Mouse (Mus musculus) limb, embryonic 14.5 days (tissue): Measurements from ENCODE around the gene Ccl28. TPM values are rescaled to one million over a fixed set of nuclear protein-coding genes. Genes with fewer than 3 reads are reported as not detected.
A peak's percentile ranks its signal among the peaks of the same experiment; 100 is the strongest.
"Not testable (repeated sequence)": the region's sequence is repeated elsewhere in the genome, so short reads cannot be mapped to it uniquely, and the experiment has no call there.

ENCODE experiments used
- ATAC-seq: fragments of 200-750 bp; cut with Nextera tagmentation; 2 replicates; pipeline ENCODE4 v1.8.0; 2017; ENCODE audit warnings: low read depth, moderate number of reproducible peaks, moderate TSS enrichment; ENCODE audit not compliant: low FRiP score
- DNase-seq: peaks from one replicate; pipeline ENCODE4 v3.0.0-alpha.2; 2015; ENCODE audit warnings: low spot score
- H3K27ac ChIP-seq: fragments of 300-500 bp; sonication (generic); replicated peaks from 2 replicates; pipeline ENCODE4 v1.5.1; 2014; ENCODE audit warnings: low read depth, mild to moderate bottlenecking, low read length, moderate library complexity, mixed read lengths
- H3K27me3 ChIP-seq: fragments of 300-500 bp; sonication (generic); 2 replicates; pipeline ENCODE4 v1.6.1; 2014; ENCODE audit warnings: low read length, mixed read lengths; ENCODE audit not compliant: control insufficient read depth, insufficient read depth
- H3K36me3 ChIP-seq: fragments of 300-500 bp; sonication (generic); 2 replicates; pipeline ENCODE4 v1.6.1; 2014; ENCODE audit warnings: mild to moderate bottlenecking, low read length, moderate library complexity, mixed read lengths; ENCODE audit not compliant: control insufficient read depth, insufficient read depth
- H3K4me1 ChIP-seq: fragments of 300-500 bp; sonication (generic); 2 replicates; pipeline ENCODE4 v1.6.1; 2014; ENCODE audit warnings: antibody characterized with exemption, low read length, mixed read lengths; ENCODE audit not compliant: control insufficient read depth, insufficient read depth
- H3K4me2 ChIP-seq: fragments of 300-500 bp; sonication (generic); replicated peaks from 2 replicates; pipeline ENCODE4 v1.6.1; 2014; ENCODE audit warnings: low read depth, mild to moderate bottlenecking, low read length, moderate library complexity; ENCODE audit not compliant: severe bottlenecking
- H3K4me3 ChIP-seq: fragments of 300-500 bp; sonication (generic); replicated peaks from 2 replicates; pipeline ENCODE4 v1.5.1; 2014; ENCODE audit warnings: low read length
- H3K9ac ChIP-seq: fragments of 300-500 bp; sonication (generic); 2 replicates; pipeline ENCODE4 v1.6.1; 2014; ENCODE audit warnings: mild to moderate bottlenecking, low read depth, low read length, moderate library complexity; ENCODE audit not compliant: severe bottlenecking
- H3K9me3 ChIP-seq: fragments of 300-500 bp; sonication (generic); 2 replicates; pipeline ENCODE4 v1.6.1; 2016; ENCODE audit warnings: low read length; ENCODE audit not compliant: control insufficient read depth
- POLR2A ChIP-seq: fragments of 200-500 bp; IDR thresholded peaks from 2 replicates; pipeline ENCODE4 v1.8.0; 2012; ENCODE audit warnings: inconsistent platforms, mild to moderate bottlenecking, moderate library complexity, borderline replicate concordance; ENCODE audit not compliant: insufficient read depth, insufficient read length; ENCODE audit errors: extremely low read depth
- WGBS: fragments of 180-500 bp; shearing (Covaris S2); extraction: QIAGEN DNeasy Blood & Tissue Kit; methylation state at CpG from one replicate; pipeline ENCODE4 v1.1.7; 2014; 5-methylcytosine and 5-hydroxymethylcytosine counted together
- polyA plus RNA-seq, 2 experiments: library from polyadenylated mRNA; depleted of rRNA in 1 of 2; stranded (reverse) in 1 of 2; unstranded in 1 of 2; fragments of >200 nt; fragmentation: Nextera tagmentation in 1 of 2; extraction: Ambion mirVana in 1 of 2; gene quantifications; 2 replicates each; pipeline versions ENCODE4 v1.2.1 to v1.2.3; 2012 to 2014

Gene Ccl28
- polyA plus RNA-seq, 2 experiments = 0.07 to 0.23 TPM

DNA sequence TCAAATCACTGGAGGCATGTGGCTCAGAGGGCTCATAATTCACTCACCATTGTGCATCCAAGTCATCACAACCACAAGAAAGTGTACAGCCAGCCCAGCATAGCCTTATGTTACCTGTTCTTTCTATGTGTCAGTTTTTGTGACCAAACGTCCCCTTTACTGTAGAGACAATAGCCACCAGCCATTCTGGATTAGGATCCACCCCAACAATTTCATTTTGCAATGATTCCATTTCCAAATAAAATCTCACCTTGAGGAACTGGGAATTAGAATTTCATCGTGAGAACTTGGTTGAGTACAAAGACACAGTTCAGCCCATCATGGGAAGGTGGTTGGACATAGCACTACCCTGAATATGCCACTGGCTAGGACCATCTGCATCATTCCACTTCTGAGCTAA, 32.6 kb downstream of the Ccl28 start:
- no peak for TF ChIP-seq POLR2A
- Histone ChIP-seq H3K9ac (no peak overlapping the region), H3K27me3 (no peaks in the 10 kb centered on the region), H3K36me3 (no peaks in the 10 kb centered on the region), H3K4me1 (no peaks in the 10 kb centered on the region), H3K27ac (no peak overlapping the region), H3K4me2 (no peak overlapping the region), H3K4me3 (no peak overlapping the region), H3K9me3 (no peaks in the 10 kb centered on the region)
- no peak for ATAC-seq
- no peak for DNase-seq
- 83% methylated on average over 2 of the region's 2 CpGs for WGBS

DNA sequence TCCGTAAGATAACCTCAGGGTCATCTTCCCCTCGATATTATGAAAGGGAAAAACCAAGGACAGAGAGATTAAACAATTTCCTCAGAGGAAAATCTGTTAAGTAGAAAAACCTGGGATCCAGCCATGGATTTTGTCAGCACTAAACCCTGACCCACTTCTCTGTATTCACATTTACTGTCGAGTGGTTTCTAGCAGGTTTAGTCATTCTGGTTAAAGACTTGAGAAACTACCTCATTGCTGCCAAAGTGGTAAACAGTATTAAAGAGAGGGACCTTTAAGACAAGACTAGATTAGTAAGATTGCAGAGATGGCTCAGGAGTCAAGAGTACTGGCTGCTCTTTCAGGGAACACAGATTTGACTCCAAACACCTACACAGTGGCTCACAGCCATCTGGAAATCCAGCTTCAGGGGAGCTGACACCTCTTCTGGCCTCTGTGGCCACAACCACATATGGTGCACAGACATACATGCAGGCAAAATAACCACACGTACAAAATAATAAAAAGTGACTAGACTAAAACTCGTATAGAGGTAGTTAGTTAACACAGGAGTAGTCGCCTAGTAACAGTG, 33.3 kb downstream of the Ccl28 start:
- Histone ChIP-seq H3K4me3 (no peak overlapping the region), H3K9ac (no peak overlapping the region), H3K9me3 (no peaks in the 10 kb centered on the region), H3K4me1 (no peaks in the 10 kb centered on the region), H3K36me3 (no peaks in the 10 kb centered on the region), H3K27me3 (no peaks in the 10 kb centered on the region), H3K27ac (no peak overlapping the region), H3K4me2 (no peak overlapping the region)
- no peak for ATAC-seq
- WGBS = 47% methylated on average over 6 of the region's 6 CpGs
- no peak for TF ChIP-seq POLR2A
- DNase-seq = no peak

DNA sequence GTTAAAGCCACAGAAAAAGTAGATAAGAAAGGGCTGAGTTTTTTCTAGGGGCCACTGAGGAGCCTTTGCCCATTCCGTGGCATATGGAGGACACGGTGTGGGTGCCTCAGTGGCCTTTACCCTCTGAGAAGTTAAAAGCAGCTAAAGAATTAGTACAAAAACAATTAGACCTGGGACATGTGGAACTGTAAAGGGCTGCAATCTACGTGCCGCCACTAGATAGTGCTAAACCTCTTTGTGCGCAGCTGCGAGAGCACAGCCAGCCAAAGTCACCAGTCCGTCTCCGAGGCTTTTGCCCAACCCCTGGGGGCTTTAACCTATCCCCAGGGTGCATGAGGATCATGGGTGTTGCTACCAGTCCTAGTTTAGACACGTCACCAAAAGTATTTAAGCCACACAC, 37.8 kb downstream of the Ccl28 start:
- not testable (repeated sequence) for H3K4me3 ChIP-seq, H3K27ac ChIP-seq, DNase-seq, H3K9ac ChIP-seq, H3K36me3 ChIP-seq, H3K9me3 ChIP-seq, H3K4me1 ChIP-seq, H3K27me3 ChIP-seq, H3K4me2 ChIP-seq
- 57% methylated on average over 3 of the region's 9 CpGs for WGBS
- peak; percentile 53; the same call in 1 of the 2 replicates for ATAC-seq

DNA sequence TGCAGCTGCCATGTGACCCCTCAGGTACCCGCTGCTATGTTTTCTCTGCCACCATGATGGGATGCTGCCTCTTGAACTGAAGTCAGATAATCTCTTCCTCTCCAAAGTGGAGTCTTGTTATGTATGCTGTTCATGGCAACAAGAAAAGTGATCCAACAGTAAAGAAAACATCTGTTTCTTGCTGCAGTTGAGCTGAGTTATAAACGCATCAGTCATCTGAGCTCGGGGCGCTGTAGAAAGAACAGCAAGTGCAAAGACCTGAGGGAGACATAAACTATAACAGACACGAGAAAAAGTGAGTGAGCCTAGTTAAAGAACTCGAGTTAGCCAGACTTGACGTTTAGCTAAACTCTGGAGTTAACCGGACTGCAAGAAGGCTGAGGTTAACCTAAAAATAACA, 55.2 kb downstream of the Ccl28 start:
- Histone ChIP-seq H3K36me3 (no peaks in the 10 kb centered on the region), H3K9ac (no peak overlapping the region), H3K27ac (no peak overlapping the region), H3K4me2 (no peak overlapping the region), H3K4me3 (no peak overlapping the region), H3K27me3 (no peaks in the 10 kb centered on the region), H3K9me3 (no peaks in the 10 kb centered on the region), H3K4me1 (peaks cover 5% of the 10 kb centered on the region; the same call in 1 of the 2 replicates)
- WGBS = 28% methylated on average over 8 of the region's 8 CpGs
- DNase-seq = peak; percentile 35
- TF ChIP-seq POLR2A = no peak
- peak; percentile 67; the same call in 1 of the 2 replicates for ATAC-seq

DNA sequence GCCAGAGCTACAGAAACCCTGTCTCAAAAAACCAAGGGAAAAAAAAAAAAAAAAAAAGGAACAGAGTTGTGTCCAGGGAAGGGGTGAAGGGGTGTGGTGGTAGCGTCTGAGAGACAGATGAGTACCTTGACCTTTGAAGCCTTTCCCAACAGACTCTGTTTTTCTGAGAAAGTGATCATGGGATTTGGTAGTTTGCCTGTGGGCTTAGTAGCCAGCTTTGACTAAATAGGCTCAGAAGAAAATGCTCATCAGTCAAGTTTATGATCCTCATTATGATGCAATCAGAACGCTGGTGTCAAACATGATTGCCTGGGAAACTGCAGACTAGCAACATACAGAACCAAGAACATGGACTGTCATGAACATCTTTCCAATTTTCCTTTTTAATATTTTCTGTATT, 56.1 kb downstream of the Ccl28 start:
- Histone ChIP-seq H3K9me3 (no peaks in the 10 kb centered on the region), H3K27me3 (no peaks in the 10 kb centered on the region), H3K9ac (no peak overlapping the region), H3K4me3 (no peak overlapping the region), H3K4me1 (peaks cover 5% of the 10 kb centered on the region; the same call in 1 of the 2 replicates), H3K27ac (no peak overlapping the region), H3K4me2 (no peak overlapping the region), H3K36me3 (no peaks in the 10 kb centered on the region)
- TF ChIP-seq POLR2A = no peak
- ATAC-seq (no peak), DNase-seq (no peak)
- 43% methylated on average over 2 of the region's 2 CpGs for WGBS

DNA sequence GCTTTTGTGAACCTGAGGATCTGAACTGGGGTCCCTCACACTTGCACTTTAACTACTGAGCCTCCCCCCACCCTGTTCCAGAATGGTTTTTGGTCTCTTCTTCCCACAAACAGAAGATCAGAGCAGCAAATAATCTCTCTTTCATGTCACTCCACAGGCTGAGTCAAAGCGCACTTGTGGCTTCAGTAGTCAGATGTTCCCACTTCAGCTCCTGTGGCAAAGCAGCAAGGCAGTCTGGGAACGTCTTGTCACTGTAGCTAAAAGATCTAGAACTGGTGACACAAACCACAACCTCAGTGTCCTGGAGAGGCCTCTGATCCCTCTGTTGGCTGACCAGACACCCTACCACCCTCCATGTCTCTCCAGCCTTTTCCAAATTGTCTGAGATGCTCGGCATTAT, 57.5 kb downstream of the Ccl28 start:
- Histone ChIP-seq H3K9ac (no peak overlapping the region), H3K4me3 (no peak overlapping the region), H3K4me1 (peaks cover 5% of the 10 kb centered on the region; the same call in 1 of the 2 replicates), H3K27ac (no peak overlapping the region), H3K4me2 (no peak overlapping the region), H3K9me3 (no peaks in the 10 kb centered on the region), H3K27me3 (no peaks in the 10 kb centered on the region), H3K36me3 (no peaks in the 10 kb centered on the region)
- WGBS = 71% methylated on average over 3 of the region's 3 CpGs
- TF ChIP-seq POLR2A = no peak
- no peak for ATAC-seq
- no peak for DNase-seq
